Mouse (Mus musculus): ENCODE data around the gene Slc25a42. TPM values are rescaled to one million over a fixed set of nuclear protein-coding genes. Genes with fewer than 3 reads are reported as not detected.

Slc25a42 gene
- polyA plus RNA-seq, 1 experiment from 2014 or later: 5.8 TPM

- Histone ChIP-seq H3K4me2 (peak within 1 kb of the TSS; percentile 65), H3K27me3 (no peaks in the 10 kb centered on the region), H3K36me3 (peaks cover 41% of the 10 kb centered on the region), H3K27ac (peak within 1 kb of the TSS; percentile 91), H3K4me3 (peak within 1 kb of the TSS; percentile 86), H3K4me1 (peaks cover 21% of the 10 kb centered on the region), H3K9me3 (no peaks in the 10 kb centered on the region), H3K9ac (peak within 1 kb of the TSS; percentile 80)
- ATAC-seq (ENCODE audit: insufficient number of reproducible peaks, low FRiP score, low TSS enrichment, low read depth): peak; percentile 97
- under 1% methylated on average over 46 of the region's 46 CpGs for WGBS
Observed at GRCm38 (mm10) chr8:70139026-70139857, 72.9 kb downstream of the Slc25a42 start, which contains the start of the genes Rfxank, Borcs8 and Mef2b. Rfxank (minus strand) TSS chr8:70139154. Borcs8 (plus strand) TSS chr8:70139499. Mef2b (plus strand) TSS chr8:70139711.

- 72% methylated on average over 4 of the region's 4 CpGs for WGBS
- no peak overlapping the region for H3K27ac ChIP-seq
- H3K4me3 ChIP-seq: peak overlapping the region; percentile 86
- H3K9ac ChIP-seq: no peak overlapping the region
- H3K36me3 ChIP-seq: peaks cover 44% of the 10 kb centered on the region
- ATAC-seq (ENCODE audit: insufficient number of reproducible peaks, low FRiP score, low TSS enrichment, low read depth): no peak
- peaks cover 24% of the 10 kb centered on the region for H3K4me1 ChIP-seq
- H3K27me3 ChIP-seq: no peaks in the 10 kb centered on the region
- H3K9me3 ChIP-seq: no peaks in the 10 kb centered on the region
- H3K4me2 ChIP-seq: peak overlapping the region; percentile 57
Observed at GRCm38 (mm10) chr8:70137890-70138289, 74.2 kb downstream of the Slc25a42 start.

- no peak overlapping the region for H3K9ac ChIP-seq
- H3K4me1 ChIP-seq: peaks cover 30% of the 10 kb centered on the region
- no peak for ATAC-seq (ENCODE audit: insufficient number of reproducible peaks, low FRiP score, low TSS enrichment, low read depth)
- H3K4me3 ChIP-seq: no peak overlapping the region
- peaks cover 46% of the 10 kb centered on the region for H3K36me3 ChIP-seq
- no peaks in the 10 kb centered on the region for H3K27me3 ChIP-seq
- H3K27ac ChIP-seq: no peak overlapping the region
- H3K4me2 ChIP-seq: no peak overlapping the region
- no peaks in the 10 kb centered on the region for H3K9me3 ChIP-seq
- WGBS: 80% methylated on average over 4 of the region's 4 CpGs
Observed at GRCm38 (mm10) chr8:70136591-70136990, 75.5 kb downstream of the Slc25a42 start.

GRCm38 (mm10) chr8:70134931-70135330 is 77.2 kb downstream of the Slc25a42 start:
- no peak overlapping the region for H3K27ac ChIP-seq
- no peak for ATAC-seq (ENCODE audit: insufficient number of reproducible peaks, low FRiP score, low TSS enrichment, low read depth)
- H3K4me1 ChIP-seq: peaks cover 26% of the 10 kb centered on the region
- no peaks in the 10 kb centered on the region for H3K27me3 ChIP-seq
- WGBS: 91% methylated on average over 9 of the region's 9 CpGs
- no peak overlapping the region for H3K9ac ChIP-seq
- peaks cover 46% of the 10 kb centered on the region for H3K36me3 ChIP-seq
- H3K4me2 ChIP-seq: no peak overlapping the region
- H3K4me3 ChIP-seq: no peak overlapping the region
- H3K9me3 ChIP-seq: no peaks in the 10 kb centered on the region

Other genes starting within 250 kb of the Slc25a42 start
- 36.3 and 39.7 TPM in 2 replicates for gene Gatad2a, start 215.9 kb downstream of the Slc25a42 start, polyA plus RNA-seq (2015; fragmentation: Nextera tagmentation; extraction: Ambion mirVana)
- gene Mau2, start 169.6 kb downstream of the Slc25a42 start, polyA plus RNA-seq (2015; fragmentation: Nextera tagmentation; extraction: Ambion mirVana): 51.4 and 54.2 TPM in 2 replicates
- gene Sugp1, start 169.5 kb downstream of the Slc25a42 start, polyA plus RNA-seq (2015; fragmentation: Nextera tagmentation; extraction: Ambion mirVana): 41.9 and 43.7 TPM in 2 replicates
- gene Tm6sf2, start 139.4 kb downstream of the Slc25a42 start, polyA plus RNA-seq (2015; fragmentation: Nextera tagmentation; extraction: Ambion mirVana): 0.61 and 0.91 TPM in 2 replicates
- gene Hapln4, start 128.8 kb downstream of the Slc25a42 start, polyA plus RNA-seq (2015; fragmentation: Nextera tagmentation; extraction: Ambion mirVana): 0.19 and 0.24 TPM in 2 replicates
- 0.35 and 0.50 TPM in 2 replicates for gene Ncan, start 91.4 kb downstream of the Slc25a42 start, polyA plus RNA-seq (2015; fragmentation: Nextera tagmentation; extraction: Ambion mirVana)
- gene Nr2c2ap, start 81.0 kb downstream of the Slc25a42 start, polyA plus RNA-seq (2015; fragmentation: Nextera tagmentation; extraction: Ambion mirVana): 31.2 and 33.3 TPM in 2 replicates
- 20.2 and 20.9 TPM in 2 replicates for gene Rfxank, start 73.2 kb downstream of the Slc25a42 start, polyA plus RNA-seq (2015; fragmentation: Nextera tagmentation; extraction: Ambion mirVana)
- gene Borcs8, start 72.8 kb downstream of the Slc25a42 start, polyA plus RNA-seq (2015; fragmentation: Nextera tagmentation; extraction: Ambion mirVana): 54.1 and 55.2 TPM in 2 replicates
- 0.19 and 0.48 TPM in 2 replicates for gene Mef2b, start 72.6 kb downstream of the Slc25a42 start, polyA plus RNA-seq (2015; fragmentation: Nextera tagmentation; extraction: Ambion mirVana)
- 64.9 and 74.3 TPM in 2 replicates for gene Tmem161a, start 39.9 kb downstream of the Slc25a42 start, polyA plus RNA-seq (2015; fragmentation: Nextera tagmentation; extraction: Ambion mirVana)
- 26.1 and 26.9 TPM in 2 replicates for gene Sugp2, start 21.9 kb upstream of the Slc25a42 start, polyA plus RNA-seq (2015; fragmentation: Nextera tagmentation; extraction: Ambion mirVana)
- 32.7 and 33.0 TPM in 2 replicates for gene Armc6, start 22.2 kb upstream of the Slc25a42 start, polyA plus RNA-seq (2015; fragmentation: Nextera tagmentation; extraction: Ambion mirVana)
- gene Homer3, start 70.5 kb upstream of the Slc25a42 start, polyA plus RNA-seq (2015; fragmentation: Nextera tagmentation; extraction: Ambion mirVana): 36.0 and 40.7 TPM in 2 replicates
- gene Ddx49, start 90.2 kb upstream of the Slc25a42 start, polyA plus RNA-seq (2015; fragmentation: Nextera tagmentation; extraction: Ambion mirVana): 52.7 and 53.1 TPM in 2 replicates
- gene Cope, start 90.2 kb upstream of the Slc25a42 start, polyA plus RNA-seq (2015; fragmentation: Nextera tagmentation; extraction: Ambion mirVana): 397 and 441 TPM in 2 replicates
- gene Cers1, start 103.5 kb upstream of the Slc25a42 start, polyA plus RNA-seq (2015; fragmentation: Nextera tagmentation; extraction: Ambion mirVana): 8.8 and 9.6 TPM in 2 replicates
- 2.9 and 4.1 TPM in 2 replicates for gene Gdf1, start 117.5 kb upstream of the Slc25a42 start, polyA plus RNA-seq (2015; fragmentation: Nextera tagmentation; extraction: Ambion mirVana)
- 13.8 and 16.7 TPM in 2 replicates for gene Upf1, start 141.0 kb upstream of the Slc25a42 start, polyA plus RNA-seq (2015; fragmentation: Nextera tagmentation; extraction: Ambion mirVana)
- 101 and 104 TPM in 2 replicates for gene Comp, start 161.3 kb upstream of the Slc25a42 start, polyA plus RNA-seq (2015; fragmentation: Nextera tagmentation; extraction: Ambion mirVana)
- gene Crtc1, start 227.3 kb upstream of the Slc25a42 start, polyA plus RNA-seq (2015; fragmentation: Nextera tagmentation; extraction: Ambion mirVana): 22.2 and 22.4 TPM in 2 replicates